Comparison of ENCODE assay signal across 8 mouse cellular contexts in genomic region chr8:120598579-120598978, GRCm38 (mm10). TPM values are rescaled to one million over a fixed set of nuclear protein-coding genes. Genes with fewer than 3 reads are reported as not detected.
A peak's percentile ranks its signal among the peaks of the same experiment; 100 is the strongest.
DNase-seq lines count a peak whose midpoint lies in the region; ATAC-seq and TF ChIP-seq lines count a peak whose summit lies in the region.

No protein-coding gene starts in this region.

- H3K4me2 ChIP-seq in hindbrain, embryonic 11.5 days (replicated peaks; ENCODE audit: low read depth, low read length) = no peak overlapping the region

- peak overlapping the region; percentile 4; the same call in 1 of the 2 replicates for H3K4me3 ChIP-seq in hindbrain, embryonic 10.5 days
- no peak overlapping the region for H3K4me3 ChIP-seq in hindbrain, embryonic 11.5 days (ENCODE audit: low read depth, low read length)
- no peak overlapping the region for H3K4me3 ChIP-seq in layer of hippocampus, adult 2 months

- 30% methylated on average over 24 of the region's 24 CpGs for WGBS in hindbrain, embryonic 10.5 days
- 26% methylated on average over 24 of the region's 24 CpGs for WGBS in hindbrain, embryonic 11.5 days

- 0 out of 2 replicates have a peak, but pooled peaks cover 6% of the 10 kb centered on the region for H3K9me3 ChIP-seq in hindbrain, embryonic 10.5 days
- no peaks in the 10 kb centered on the region for H3K9me3 ChIP-seq in hindbrain, embryonic 11.5 days (ENCODE audit: control insufficient read depth, low read length)

- H3K27me3 ChIP-seq in hindbrain, embryonic 10.5 days (ENCODE audit: insufficient read depth, poor library complexity, severe bottlenecking) = peaks cover 19% of the 10 kb centered on the region
- no peaks in the 10 kb centered on the region for H3K27me3 ChIP-seq in hindbrain, embryonic 11.5 days (ENCODE audit: control insufficient read depth, insufficient read depth, low read length)

- no peaks in the 10 kb centered on the region for H3K36me3 ChIP-seq in hindbrain, embryonic 10.5 days
- no peaks in the 10 kb centered on the region for H3K36me3 ChIP-seq in hindbrain, embryonic 11.5 days (ENCODE audit: control insufficient read depth, insufficient read depth, low read length)

- H3K9ac ChIP-seq in hindbrain, embryonic 11.5 days (ENCODE audit: low read depth, low read length) = no peak overlapping the region

- TF ChIP-seq CTCF in layer of hippocampus, adult 2 months (conservative IDR thresholded peaks at IDR 0.05) = no peak

- H3K4me1 ChIP-seq in hindbrain, embryonic 10.5 days (replicated peaks) = peaks cover 26% of the 10 kb centered on the region
- peaks cover 4% of the 10 kb centered on the region; the same call in 1 of the 2 replicates for H3K4me1 ChIP-seq in hindbrain, embryonic 11.5 days (replicated peaks; ENCODE audit: control insufficient read depth, insufficient read depth, low read length)

- ATAC-seq in hindbrain, embryonic 11.5 days (ENCODE audit: low FRiP score) = no peak
- no peak for ATAC-seq in megakaryocyte, adult 5-6 weeks (ENCODE audit: poor library complexity, severe bottlenecking)

- H3K27ac ChIP-seq in hindbrain, embryonic 10.5 days = peak overlapping the region; percentile 19
- H3K27ac ChIP-seq in hindbrain, embryonic 11.5 days (ENCODE audit: low read depth, low read length) = no peak overlapping the region
- peak overlapping the region; percentile 71 for H3K27ac ChIP-seq in layer of hippocampus, adult 2 months

- peak; percentile 35 for DNase-seq in hindbrain, embryonic 10.5 days (ENCODE audit: low spot score)
- no peak for DNase-seq in hindbrain, embryonic 11.5 days (ENCODE audit: low spot score)
- peak; percentile 80 for DNase-seq in cerebellum, adult 11-12 months
- peak; percentile 59 to 63 for DNase-seq in frontal cortex, postnatal 25 days (ENCODE audit: low spot score in 2 of 2)
- DNase-seq in layer of hippocampus, adult 2 months (ENCODE audit: low spot score in 2 of 2) = peak; percentile 88 to 91
- DNase-seq in neural tube, embryonic 10.5 days (ENCODE audit: extremely low spot score, low spot score) = peak; percentile 51
- DNase-seq in spleen, adult 18-20 months = no peak

RNA-seq across cellular contexts. Expression of gene Gins2, which starts 9.5 kb away (rescaled TPM):
- 138 and 165 TPM in 2 replicates for polyA plus RNA-seq in hindbrain, embryonic 10.5 days (2016; fragmentation: Nextera tagmentation; extraction: Ambion mirVana)
- 94.8 and 96.9 TPM in 2 replicates for polyA plus RNA-seq in hindbrain, embryonic 11.5 days (2014; fragmentation: Nextera tagmentation; extraction: Ambion mirVana)
- total RNA-seq in layer of hippocampus, adult 2 months (2021) = 1 to 10 TPM; 5.2 to 6.2 TPM
- 28.3 and 31.8 TPM in 2 replicates for total RNA-seq in megakaryocyte, adult 5-6 weeks (2015)
- total RNA-seq in megakaryocyte, adult 5-6 weeks (2017) = 23.2 and 28.9 TPM in 2 replicates

RNA-seq across cellular contexts. Expression of gene 1190005I06Rik, which starts 48.9 kb away (rescaled TPM):
- 2.8 and 4.7 TPM in 2 replicates for polyA plus RNA-seq in hindbrain, embryonic 10.5 days (2016; fragmentation: Nextera tagmentation; extraction: Ambion mirVana)
- polyA plus RNA-seq in hindbrain, embryonic 11.5 days (2014; fragmentation: Nextera tagmentation; extraction: Ambion mirVana) = 2.4 and 3.7 TPM in 2 replicates
- 10 to 100 TPM; 14.0 to 15.6 TPM for total RNA-seq in layer of hippocampus, adult 2 months (2021)
- total RNA-seq in megakaryocyte, adult 5-6 weeks (2015) = 0.18 TPM in 1 of 2 replicates, not detected in the other
- not detected in 2 replicates for total RNA-seq in megakaryocyte, adult 5-6 weeks (2017)

Comparison
In these comparisons a context has a peak if more than half of its experiments do, and no peak if none do; other contexts are left out.
1. DNase-seq: peak in hindbrain, embryonic 10.5 days (single experiment), cerebellum, adult 11-12 months (single experiment), frontal cortex, postnatal 25 days (2 of 2), layer of hippocampus, adult 2 months (2 of 2) and neural tube, embryonic 10.5 days (single experiment); none in hindbrain, embryonic 11.5 days (single experiment) and spleen, adult 18-20 months (0 of 2).
2. RNA of gene 1190005I06Rik, which starts 48.9 kb away (total RNA-seq): 14.0 to 15.6 TPM in layer of hippocampus, adult 2 months; 0.18 TPM in megakaryocyte, adult 5-6 weeks; every median in the first group is over 10 times any median in the second.